Mouse (Mus musculus): Measurements from ENCODE around the gene Man1c1. TPM values are rescaled to one million over a fixed set of nuclear protein-coding genes. Genes with fewer than 3 reads are reported as not detected.

Gene Man1c1
- total RNA-seq, 2 experiments from 2014 or later = 1.4 to 6.1 TPM

- no peak for ATAC-seq (replicated peaks; ENCODE audit: low FRiP score, poor library complexity, severe bottlenecking)
Observed at GRCm38 (mm10) chr4:134563624-134564023, 140.5 kb downstream of the Man1c1 start.

DNA sequence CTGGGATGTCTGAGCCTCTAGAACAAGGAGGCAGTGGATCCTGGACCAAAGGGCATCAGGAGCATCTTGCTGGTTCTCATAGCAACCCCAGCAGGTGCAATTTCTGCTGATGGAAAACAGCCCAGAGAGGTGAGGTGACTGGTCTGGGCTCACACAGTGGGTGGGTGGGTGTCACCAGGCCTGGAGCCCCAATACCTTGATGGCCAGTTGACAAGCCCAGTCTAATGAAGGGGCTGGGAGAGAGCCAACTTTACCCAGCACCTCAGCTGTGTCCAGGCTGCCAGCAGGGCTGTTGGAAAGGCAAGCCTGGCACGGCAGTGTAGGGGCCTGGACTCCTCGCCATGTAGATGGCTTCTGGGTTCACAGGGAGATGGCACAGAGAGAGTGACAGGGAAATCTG lies 142.1 kb downstream of the Man1c1 start:
- ATAC-seq (replicated peaks; ENCODE audit: low FRiP score, poor library complexity, severe bottlenecking) = no peak

DNA sequence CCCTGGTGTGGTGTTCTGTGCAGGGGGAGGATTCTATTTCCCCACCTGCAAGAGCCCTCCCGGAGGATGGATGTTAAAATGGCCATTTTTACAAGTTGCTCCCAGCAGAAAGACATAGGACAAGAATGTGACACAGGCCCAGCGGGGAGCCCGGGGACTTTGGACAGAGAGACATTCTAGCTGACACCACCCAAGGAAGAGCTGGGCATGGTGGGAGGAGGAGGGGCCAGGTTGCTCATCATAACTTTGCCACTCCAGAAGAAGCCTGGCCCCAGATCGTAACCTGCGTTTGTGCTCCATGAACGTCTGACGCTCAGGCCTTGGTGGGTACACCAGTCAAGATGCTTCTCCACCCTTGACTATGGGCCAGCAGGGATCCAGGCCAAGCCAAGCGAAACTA lies 143.4 kb downstream of the Man1c1 start:
- ATAC-seq (replicated peaks; ENCODE audit: low FRiP score, poor library complexity, severe bottlenecking) = no peak

DNA sequence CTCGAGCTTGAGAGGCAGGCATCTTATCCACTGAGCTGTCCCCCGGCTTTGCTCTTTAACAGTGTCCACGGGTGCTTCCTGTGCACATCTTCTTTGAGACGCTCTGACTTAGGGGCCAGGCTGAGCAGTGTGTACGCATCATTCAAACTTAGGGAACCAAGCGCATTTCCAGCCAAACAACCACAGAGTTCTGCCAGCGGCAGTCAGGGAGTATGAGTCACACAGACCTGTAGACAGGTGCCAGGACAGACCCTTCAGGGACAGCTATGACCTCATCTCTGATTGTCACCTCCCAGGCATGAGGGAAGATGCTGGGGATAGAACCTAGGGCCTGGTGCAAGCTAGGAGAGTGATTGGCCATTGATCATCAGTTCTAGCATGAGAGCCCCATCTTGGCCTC lies 144.9 kb downstream of the Man1c1 start:
- ATAC-seq (replicated peaks; ENCODE audit: low FRiP score, poor library complexity, severe bottlenecking) = no peak

GRCm38 (mm10) chr4:134558570-134559113 lies 145.4 kb downstream of the Man1c1 start:
- ATAC-seq (replicated peaks; ENCODE audit: low FRiP score, poor library complexity, severe bottlenecking) = no peak

DNA sequence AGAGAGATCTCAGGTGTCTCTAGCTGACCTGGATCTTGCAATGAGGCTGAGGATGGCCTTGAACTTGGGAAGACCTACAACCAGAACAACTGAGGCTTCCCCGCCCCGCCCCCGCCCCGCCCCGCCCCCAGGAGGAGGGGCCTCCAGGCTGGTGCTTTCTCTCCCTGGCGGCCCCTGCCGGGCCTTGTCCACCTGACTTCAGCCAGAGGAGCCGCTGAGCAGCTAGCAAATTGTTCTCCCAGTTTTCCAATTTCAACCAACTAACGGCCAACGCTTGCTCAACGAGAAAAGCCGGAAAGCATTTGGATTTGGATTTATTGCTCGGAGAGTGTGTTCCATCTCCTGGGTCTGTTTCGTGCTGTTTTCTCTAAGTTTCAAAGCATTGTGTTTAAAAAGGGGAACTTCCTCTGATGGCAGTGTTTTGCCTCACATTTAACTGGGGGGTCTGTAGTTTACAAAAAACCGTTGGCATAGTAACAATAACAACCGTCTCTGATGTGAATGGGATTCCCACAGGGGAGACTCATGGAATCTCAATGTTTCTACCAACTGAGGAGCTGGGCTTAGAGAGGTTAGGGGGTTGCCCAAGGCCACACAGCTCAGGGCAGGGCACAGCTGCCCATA lies 146.4 kb downstream of the Man1c1 start:
- no peak for ATAC-seq (replicated peaks; ENCODE audit: low FRiP score, poor library complexity, severe bottlenecking)

DNA sequence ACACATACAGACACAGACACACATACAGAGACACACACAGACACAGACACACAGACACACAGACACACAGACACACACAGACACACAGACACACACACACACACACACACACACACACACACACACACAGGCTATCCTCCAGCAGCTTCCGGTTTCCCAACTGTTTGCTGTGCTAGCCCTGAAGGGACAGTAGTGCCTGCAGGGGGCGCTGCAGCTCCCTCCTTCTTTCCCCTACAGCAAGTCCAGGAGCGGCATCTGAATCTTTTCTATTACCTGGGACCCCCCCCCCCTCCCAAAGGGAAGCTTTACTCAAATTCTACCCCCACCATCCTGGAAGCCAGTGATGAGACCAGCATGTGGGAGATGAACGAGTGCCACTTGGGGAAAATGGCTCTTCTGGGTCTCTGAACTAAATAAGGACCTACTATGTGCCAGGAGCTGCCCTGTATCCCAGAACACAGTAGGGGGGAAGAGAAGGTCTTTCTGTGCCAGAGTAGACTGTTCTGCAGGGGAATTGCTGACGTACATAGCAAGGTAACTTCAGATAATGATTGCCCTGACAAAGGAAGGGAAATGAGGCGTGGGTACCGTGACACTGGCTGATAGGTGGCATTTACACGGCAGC lies 148.0 kb downstream of the Man1c1 start:
- ATAC-seq (replicated peaks; ENCODE audit: low FRiP score, poor library complexity, severe bottlenecking) = no peak

DNA sequence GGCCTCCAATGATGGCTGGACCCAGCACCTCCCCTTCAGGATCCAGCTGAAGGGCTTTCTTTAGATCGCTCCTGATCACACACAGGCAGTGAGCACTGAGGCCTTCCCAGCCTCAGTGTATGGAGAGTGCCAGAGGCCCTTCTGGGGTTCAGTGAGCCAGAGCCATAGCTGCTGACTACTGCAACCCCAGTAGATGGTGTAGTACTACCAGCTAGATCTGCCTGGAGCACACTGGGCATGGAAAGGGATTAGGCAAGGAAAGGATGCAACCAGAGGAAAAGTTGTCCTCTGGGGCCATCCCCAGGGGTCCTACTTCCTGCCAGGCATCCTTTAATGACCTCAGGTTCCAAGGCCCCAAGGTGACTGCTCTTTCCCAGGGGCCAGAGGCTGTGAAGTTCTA lies 150.5 kb downstream of the Man1c1 start:
- ATAC-seq (replicated peaks; ENCODE audit: low FRiP score, poor library complexity, severe bottlenecking) = no peak

DNA sequence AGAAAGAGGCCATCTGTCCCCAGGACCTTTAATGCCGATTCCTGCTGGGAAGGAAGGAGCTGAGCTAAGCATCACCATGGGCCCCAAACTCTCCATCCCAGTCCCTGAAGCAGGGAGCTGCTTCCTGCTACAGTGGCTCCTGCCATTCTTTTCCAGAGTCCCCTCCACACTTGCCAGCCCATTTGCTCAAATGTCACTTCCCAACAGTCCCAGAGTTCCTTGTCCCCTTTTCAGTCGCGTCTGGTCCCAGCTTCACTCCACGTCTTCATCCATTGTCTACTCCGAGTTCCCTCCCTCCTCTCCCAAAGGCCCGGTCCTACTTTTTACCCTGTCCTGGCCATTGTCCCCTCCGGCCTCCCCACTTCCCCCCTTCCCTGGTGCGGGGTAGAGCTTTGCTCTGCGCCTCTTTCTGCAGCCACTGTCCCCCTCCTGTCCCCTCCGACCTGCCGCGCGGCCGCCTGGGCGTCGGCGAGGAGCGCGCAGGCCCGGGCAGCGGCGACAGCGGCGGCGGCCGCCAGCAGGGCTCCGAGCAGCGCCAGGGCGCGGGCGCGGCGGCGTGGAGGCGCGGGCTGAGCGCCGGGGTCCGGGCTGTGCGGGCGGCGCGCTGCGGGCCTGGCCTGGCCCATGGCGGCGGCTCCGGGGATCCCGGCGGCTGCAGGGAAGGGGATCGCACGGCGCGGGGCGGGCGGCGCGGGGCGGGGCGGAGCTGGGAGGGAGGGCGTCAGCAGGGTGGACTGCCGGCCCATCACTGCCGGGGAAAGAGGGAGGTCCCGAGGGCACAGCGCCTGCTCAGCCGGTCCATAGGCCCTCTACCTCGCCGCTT lies 152.4 kb downstream of the Man1c1 start, which contains the start of gene Selenon:
Gene Selenon, minus strand, starts transcription at position 673 of the 823 bp plus-strand sequence.
- no peak for ATAC-seq (replicated peaks; ENCODE audit: low FRiP score, poor library complexity, severe bottlenecking)

DNA sequence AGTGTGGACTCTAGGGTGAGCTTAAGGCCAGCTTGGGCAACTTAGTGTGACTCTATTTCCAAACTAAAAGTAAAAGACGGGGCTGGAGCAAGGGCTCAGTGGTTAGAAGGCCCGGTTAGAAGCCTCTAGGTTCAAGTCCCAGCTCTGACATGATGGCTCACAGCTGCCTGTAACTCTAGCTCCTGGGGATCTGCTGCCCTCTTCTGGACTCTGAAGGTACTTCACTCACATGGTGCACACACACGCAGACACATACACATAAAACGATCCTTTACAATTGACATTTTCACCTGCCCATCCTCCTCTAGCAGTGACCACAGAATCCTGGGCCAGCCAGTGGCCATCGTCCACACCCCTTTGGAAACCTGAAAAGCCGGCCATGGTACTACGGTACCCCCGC lies 154.2 kb downstream of the Man1c1 start:
- no peak for ATAC-seq (replicated peaks; ENCODE audit: low FRiP score, poor library complexity, severe bottlenecking)

- ATAC-seq (replicated peaks; ENCODE audit: low FRiP score, poor library complexity, severe bottlenecking) = peak; percentile 53; the same call in 1 of the 2 replicates
Observed at GRCm38 (mm10) chr4:134548169-134548938, 155.7 kb downstream of the Man1c1 start.

DNA sequence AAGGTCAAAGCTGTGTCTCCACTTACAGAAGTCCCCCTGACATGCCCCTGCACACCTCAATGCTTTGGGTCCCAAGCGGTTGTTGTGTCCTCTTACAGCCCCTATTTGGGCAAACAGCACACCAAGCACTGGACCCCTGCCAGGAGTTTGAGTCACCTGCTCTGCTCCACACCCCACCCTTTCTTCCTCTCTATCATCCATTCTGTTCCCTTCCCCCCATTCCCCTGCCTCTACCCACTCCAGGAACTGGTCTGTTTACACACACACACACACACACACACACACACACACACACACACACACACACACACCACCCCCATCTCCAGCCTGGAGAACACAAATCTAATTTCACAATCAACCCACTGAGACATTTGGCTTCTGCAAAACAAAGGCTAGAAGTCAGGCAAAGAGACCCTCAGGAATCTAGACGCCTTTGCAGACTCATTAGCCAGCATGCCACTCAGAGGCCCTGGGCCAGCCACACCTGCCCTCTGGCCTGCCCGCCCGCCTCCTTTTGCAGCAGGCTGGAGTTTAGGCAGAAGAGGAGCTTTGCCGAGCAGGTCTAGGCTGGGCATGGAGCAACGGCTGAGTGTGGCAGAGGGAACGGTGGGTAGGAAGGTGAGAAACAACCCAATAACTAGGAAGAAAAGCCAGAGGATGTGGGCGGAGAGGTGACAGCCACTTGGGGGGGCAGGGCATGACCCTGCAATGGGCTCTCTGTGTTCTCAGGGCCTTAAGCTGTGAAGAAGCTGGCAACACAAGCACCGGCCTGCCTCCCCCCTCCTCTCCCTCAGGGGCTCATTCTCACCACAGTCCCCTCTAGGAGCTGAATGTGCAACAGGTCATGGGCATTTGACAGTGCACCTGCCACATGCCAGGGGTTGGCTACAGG lies 157.0 kb downstream of the Man1c1 start:
- ATAC-seq (replicated peaks; ENCODE audit: low FRiP score, poor library complexity, severe bottlenecking) = no peak

DNA sequence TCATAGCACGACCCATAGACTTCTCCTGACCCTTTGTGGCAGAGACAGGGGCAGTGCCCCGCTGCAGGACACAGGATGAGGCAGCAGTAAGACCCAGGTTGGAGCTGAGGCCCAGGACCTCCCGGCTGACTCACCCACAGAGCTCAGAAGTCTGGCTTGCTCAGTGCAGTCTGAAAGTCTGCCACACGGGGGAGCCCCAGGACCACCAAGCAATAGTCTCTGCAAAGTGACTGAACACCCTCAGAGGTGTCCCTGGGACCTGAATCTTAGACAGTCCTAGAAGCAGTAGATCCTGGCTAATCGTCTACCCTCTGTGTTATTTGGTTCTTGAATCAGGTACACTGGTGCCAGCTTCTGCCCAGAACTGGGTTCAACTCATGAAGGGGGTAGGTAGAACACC lies 160.8 kb downstream of the Man1c1 start:
- peak; percentile 83 for ATAC-seq (replicated peaks; ENCODE audit: low FRiP score, poor library complexity, severe bottlenecking)

GRCm38 (mm10) chr4:134542726-134543125 lies 161.4 kb downstream of the Man1c1 start:
- no peak for ATAC-seq (replicated peaks; ENCODE audit: low FRiP score, poor library complexity, severe bottlenecking)

- ATAC-seq (replicated peaks; ENCODE audit: low FRiP score, poor library complexity, severe bottlenecking) = no peak
Observed at GRCm38 (mm10) chr4:134538997-134539580, 165.0 kb downstream of the Man1c1 start.

- peak; percentile 15 for ATAC-seq (replicated peaks; ENCODE audit: low FRiP score, poor library complexity, severe bottlenecking)
Observed at GRCm38 (mm10) chr4:134535787-134536151, 168.3 kb downstream of the Man1c1 start.

- peak; percentile 94 for ATAC-seq (replicated peaks; ENCODE audit: low FRiP score, poor library complexity, severe bottlenecking)
Observed at GRCm38 (mm10) chr4:134534932-134535786, 168.9 kb downstream of the Man1c1 start, which contains the start of gene Mtfr1l. Mtfr1l (minus strand) TSS chr4:134535387.
